Mouse (Mus musculus) bone marrow, adult 2 months (tissue): ENCODE results near the gene Nudt8. TPM values are rescaled to one million over a fixed set of nuclear protein-coding genes. Genes with fewer than 3 reads are reported as not detected.

Source experiments
- H3K27ac ChIP-seq: fragments of 200-500 bp; 2 replicates; pipeline ENCODE4 v1.5.1; 2012; ENCODE audit warnings: low read depth, mild to moderate bottlenecking, control low read depth, inconsistent platforms, low read length; ENCODE audit not compliant: control insufficient read depth, poor library complexity, insufficient read depth
- H3K4me1 ChIP-seq: fragments of 200-500 bp; 2 replicates; pipeline ENCODE4 v1.6.1; 2011; ENCODE audit warnings: low read length; ENCODE audit not compliant: control insufficient read depth, insufficient read depth
- H3K4me3 ChIP-seq: fragments of 200-500 bp; replicated peaks from 2 replicates; pipeline ENCODE3; 2011; ENCODE audit warnings: mild to moderate bottlenecking, low read depth, low read length, control low read depth; ENCODE audit not compliant: control insufficient read depth
- CTCF ChIP-seq: fragments of 200-500 bp; IDR thresholded peaks from 2 replicates; pipeline ENCODE4 v1.5.1; 2011; ENCODE audit warnings: low read length, control low read depth; ENCODE audit not compliant: control insufficient read depth, insufficient read depth
- POLR2A ChIP-seq: fragments of 200-500 bp; IDR thresholded peaks from 2 replicates; pipeline ENCODE4 v1.6.1; 2011; ENCODE audit warnings: low read depth, mild to moderate bottlenecking, control low read depth, low read length, borderline replicate concordance; ENCODE audit not compliant: control insufficient read depth
- WGBS: fragments of 180-500 bp; shearing (Covaris S2); methylation state at CpG from one replicate; pipeline ENCODE4 v1.1.7; 2018; 5-methylcytosine and 5-hydroxymethylcytosine counted together
- polyA plus RNA-seq: library from polyadenylated mRNA; stranded (reverse); fragments of >200 nt; gene quantifications from 2 replicates; pipeline ENCODE4 v1.2.4, GENCODE M21; 2011; ENCODE audit warnings: low replicate concordance; ENCODE audit not compliant: missing spikeins, insufficient read depth, insufficient read length

Nudt8 gene
- polyA plus RNA-seq, 1 experiment = 18.1 TPM

DNA sequence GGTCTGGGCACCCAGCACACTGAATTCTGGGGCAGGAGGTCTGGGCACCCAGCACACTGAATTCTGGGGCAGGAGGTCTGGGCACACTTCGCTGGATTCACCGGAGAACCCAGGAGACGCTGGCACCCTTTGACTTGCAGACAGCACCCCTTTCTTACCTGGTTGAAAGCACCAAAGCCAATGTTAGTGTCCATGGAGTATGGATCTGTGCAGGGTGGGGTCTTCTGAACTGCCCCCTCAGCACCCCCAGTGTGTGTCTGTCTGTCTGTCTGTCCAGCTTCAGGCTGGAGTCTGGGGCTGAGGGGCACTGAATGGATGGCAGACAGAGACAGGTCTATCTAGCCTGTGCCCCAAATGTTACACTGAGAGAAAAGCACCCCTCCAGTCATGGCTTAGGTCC is 8.8 kb upstream of the Nudt8 start:
- H3K4me1 ChIP-seq = no peaks in the 10 kb centered on the region
- TF ChIP-seq CTCF (no peak), POLR2A (no peak)
- no peak overlapping the region for H3K4me3 ChIP-seq
- no peak overlapping the region for H3K27ac ChIP-seq
- WGBS = 91% methylated on average over 3 of the region's 3 CpGs

DNA sequence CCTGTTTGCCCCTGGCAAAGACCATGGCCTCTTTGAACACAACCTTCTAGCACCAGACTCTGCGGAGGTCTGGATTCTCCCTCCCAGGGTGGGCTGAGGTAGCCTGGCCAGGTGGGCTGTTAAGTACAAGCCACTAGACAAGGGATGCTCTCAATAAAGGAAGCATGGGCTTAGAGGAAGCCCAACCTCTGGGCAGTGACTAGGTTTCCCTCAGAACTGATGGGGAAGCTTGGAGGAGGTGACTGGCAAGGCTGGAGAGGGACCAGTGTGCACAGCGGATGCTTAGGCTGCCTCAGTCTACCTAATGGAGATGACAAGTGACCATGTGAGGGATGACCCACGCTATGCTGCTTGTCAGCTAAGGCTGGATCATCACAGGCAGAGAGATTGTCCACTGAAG is 8.4 kb upstream of the Nudt8 start:
- Histone ChIP-seq H3K4me3 (no peak overlapping the region), H3K27ac (no peak overlapping the region), H3K4me1 (no peaks in the 10 kb centered on the region)
- 90% methylated on average over 3 of the region's 3 CpGs for WGBS
- TF ChIP-seq POLR2A (no peak), CTCF (no peak)

DNA sequence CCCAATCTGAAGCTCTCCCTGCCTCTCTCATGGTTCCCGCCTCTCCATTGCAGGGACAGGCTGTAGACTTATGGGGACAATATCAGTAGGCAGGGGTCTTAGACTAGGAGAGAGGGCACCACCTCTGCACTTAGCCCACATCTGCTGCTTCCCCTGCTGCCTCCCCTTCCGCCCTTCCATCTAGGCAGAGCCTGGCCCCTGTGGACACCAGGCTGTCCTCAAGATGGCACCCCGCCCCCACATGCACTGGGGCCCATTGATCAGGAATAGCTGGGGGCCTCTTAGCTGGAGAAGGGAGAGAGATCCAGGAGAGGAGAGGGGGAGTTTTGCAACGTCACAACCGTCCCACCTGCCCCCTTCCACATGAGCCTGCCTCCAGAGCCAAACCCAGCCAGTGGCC is 8.0 kb upstream of the Nudt8 start, which contains the start of gene Tbx10:
Gene Tbx10 (plus strand): TSS at position 337 of the 400 bp plus-strand sequence.
- 75% methylated on average over 5 of the region's 5 CpGs for WGBS
- no peak within 1 kb of the TSS for H3K27ac ChIP-seq
- H3K4me3 ChIP-seq = no peak within 1 kb of the TSS
- TF ChIP-seq POLR2A (no peak), CTCF (no peak)
- no peaks in the 10 kb centered on the region for H3K4me1 ChIP-seq

DNA sequence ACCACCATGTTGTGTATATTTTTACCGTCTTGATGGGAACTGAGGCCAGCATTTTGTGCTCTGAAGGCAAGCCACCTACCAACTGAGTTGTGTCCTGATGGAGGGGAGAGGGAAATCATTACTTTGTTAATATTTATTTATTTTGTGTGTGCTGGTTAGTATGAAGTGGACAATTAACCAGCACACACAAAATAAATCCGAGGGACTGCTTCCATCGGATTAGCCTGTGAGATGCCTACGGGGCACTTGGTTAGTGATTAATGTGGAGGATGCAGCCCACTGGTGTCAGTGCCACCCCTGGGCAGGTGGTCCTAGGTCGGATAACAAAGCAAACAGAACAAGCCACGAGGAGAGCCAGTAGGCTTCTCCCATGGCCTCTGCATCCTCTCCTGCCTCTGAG is 5.4 kb upstream of the Nudt8 start:
- no peak for TF ChIP-seq POLR2A
- no peak for TF ChIP-seq CTCF
- no peaks in the 10 kb centered on the region; the same call in 1 of the 2 replicates for H3K4me1 ChIP-seq
- H3K27ac ChIP-seq = no peak overlapping the region
- H3K4me3 ChIP-seq = no peak overlapping the region
- WGBS = 82% methylated on average over 6 of the region's 6 CpGs

DNA sequence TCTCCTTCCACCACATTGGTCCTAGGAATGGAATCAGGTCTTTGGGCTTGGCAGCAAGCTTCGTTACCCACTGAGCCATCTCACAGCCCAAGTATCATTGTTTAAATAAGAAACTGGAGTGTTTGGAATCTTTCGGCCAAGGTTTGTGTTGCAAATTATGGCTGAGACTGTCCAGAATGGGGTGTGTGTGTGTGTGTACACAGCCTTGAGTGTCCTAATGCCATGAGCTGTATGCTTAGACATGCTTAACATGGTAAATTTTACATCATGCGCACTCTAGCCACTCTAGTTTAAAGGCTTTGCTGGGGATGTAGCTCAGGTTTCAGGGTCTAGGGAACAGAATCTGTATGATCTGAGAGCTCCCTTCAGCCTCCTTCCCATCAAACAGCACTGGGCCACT is 4.9 kb upstream of the Nudt8 start:
- Histone ChIP-seq H3K4me1 (no peaks in the 10 kb centered on the region; the same call in 1 of the 2 replicates), H3K4me3 (no peak overlapping the region), H3K27ac (no peak overlapping the region)
- TF ChIP-seq POLR2A (no peak), CTCF (no peak)
- 90% methylated on average over 3 of the region's 3 CpGs for WGBS

DNA sequence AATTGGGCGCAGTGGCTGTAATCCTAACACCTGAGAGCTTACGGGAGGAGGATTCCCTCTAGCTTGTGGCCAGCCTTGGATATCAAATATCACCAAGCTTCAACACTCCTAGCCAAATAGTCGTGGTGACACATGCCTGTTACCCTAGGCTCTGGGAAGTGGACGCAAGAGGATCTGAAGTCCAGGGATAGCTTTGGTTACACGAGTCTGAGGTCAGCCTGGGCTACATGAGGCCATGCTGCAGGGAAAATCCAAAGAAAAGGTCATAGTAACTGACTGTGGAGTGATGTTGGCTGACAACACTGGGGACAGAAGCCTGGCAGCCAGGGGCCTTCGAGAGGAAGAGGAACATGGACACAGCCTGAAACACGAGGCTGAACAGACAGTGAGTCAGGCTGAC is 4.3 kb upstream of the Nudt8 start:
- TF ChIP-seq CTCF (no peak), POLR2A (no peak)
- Histone ChIP-seq H3K27ac (no peak overlapping the region), H3K4me3 (no peak overlapping the region), H3K4me1 (peaks cover 2% of the 10 kb centered on the region)
- 63% methylated on average over 7 of the region's 7 CpGs for WGBS

DNA sequence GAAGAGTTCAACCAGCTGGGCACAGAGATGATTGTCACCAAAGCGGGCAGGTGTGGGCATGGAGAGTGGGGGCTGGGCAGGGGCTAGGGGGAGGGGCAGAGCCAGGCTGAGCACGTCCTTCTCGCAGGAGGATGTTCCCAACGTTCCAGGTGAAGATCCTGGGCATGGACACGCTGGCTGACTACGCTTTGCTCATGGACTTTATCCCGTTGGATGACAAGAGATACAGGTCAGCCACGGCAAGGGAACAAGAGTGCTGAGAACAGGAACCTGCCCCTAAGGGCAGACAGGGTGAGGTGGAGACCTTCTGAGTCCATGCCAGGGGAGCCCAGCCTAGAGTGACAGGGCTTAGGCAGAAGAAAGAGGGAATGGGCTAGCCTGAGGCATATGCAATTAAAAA is 3.6 kb upstream of the Nudt8 start:
- Histone ChIP-seq H3K27ac (no peak overlapping the region), H3K4me3 (no peak overlapping the region), H3K4me1 (peaks cover 2% of the 10 kb centered on the region)
- TF ChIP-seq POLR2A = no peak
- TF ChIP-seq CTCF = no peak
- 83% methylated on average over 8 of the region's 8 CpGs for WGBS

DNA sequence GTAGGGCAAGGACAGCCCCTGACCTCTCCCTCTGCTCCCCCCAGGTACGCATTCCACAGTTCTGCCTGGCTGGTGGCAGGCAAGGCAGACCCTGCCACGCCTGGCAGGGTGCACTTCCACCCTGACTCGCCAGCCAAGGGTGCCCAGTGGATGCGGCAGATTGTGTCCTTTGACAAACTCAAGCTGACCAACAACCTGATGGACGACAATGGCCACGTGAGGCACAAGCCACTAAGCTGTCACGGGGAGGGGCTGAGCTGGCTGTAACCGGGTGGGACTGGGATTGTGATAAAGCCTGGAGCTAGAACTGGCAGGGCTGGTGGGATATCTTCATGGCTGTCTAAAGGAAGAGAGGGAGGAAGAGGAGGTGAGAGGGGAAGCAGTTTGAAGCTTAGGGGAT is 3.1 kb upstream of the Nudt8 start:
- no peak overlapping the region for H3K27ac ChIP-seq
- WGBS = 86% methylated on average over 8 of the region's 8 CpGs
- TF ChIP-seq POLR2A = no peak
- no peak for TF ChIP-seq CTCF
- no peak overlapping the region for H3K4me3 ChIP-seq
- H3K4me1 ChIP-seq = peaks cover 2% of the 10 kb centered on the region

DNA sequence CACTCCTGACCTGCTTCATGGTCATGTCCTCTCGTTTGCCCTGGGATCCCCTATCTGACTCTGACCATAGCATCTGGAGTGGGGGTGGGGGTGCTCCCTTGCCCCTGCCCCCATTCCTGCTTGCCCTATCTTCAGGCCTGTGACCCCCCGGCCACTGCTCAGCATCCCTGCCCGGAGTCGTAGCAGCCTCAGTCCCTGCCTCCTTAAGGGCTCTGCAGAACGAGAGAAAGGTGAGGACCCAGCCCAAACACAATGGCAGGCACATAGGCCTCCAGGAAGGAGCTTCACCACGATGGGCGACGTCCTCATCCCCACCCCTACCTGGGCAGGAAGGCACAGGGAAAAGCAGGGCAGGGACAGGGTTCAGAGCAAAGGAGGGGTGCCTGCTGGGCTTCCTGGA is 2.0 kb upstream of the Nudt8 start:
- Histone ChIP-seq H3K4me1 (peaks cover 2% of the 10 kb centered on the region), H3K4me3 (no peak overlapping the region), H3K27ac (no peak overlapping the region)
- 77% methylated on average over 8 of the region's 8 CpGs for WGBS
- TF ChIP-seq POLR2A (no peak), CTCF (no peak)
